Mouse (Mus musculus) bone marrow macrophage, adult 2 months (primary cell): ENCODE data around the gene Cd48.

Experiments
- CTCF ChIP-seq: IDR thresholded peaks from 2 replicates; pipeline ENCODE4 v1.5.1; 2012; ENCODE audit warnings: low read depth, mild to moderate bottlenecking, low read length, moderate library complexity
- POLR2A ChIP-seq: IDR thresholded peaks from 2 replicates; pipeline ENCODE4 v1.6.1; 2012; ENCODE audit warnings: mild to moderate bottlenecking, low read depth, low read length, borderline replicate concordance

GRCm38 (mm10) chr1:171684923-171685322 lies 3.1 kb downstream of the Cd48 start:
- TF ChIP-seq CTCF (no peak), POLR2A (no peak)
